Mouse (Mus musculus): Measurements from ENCODE around the gene Cxcl14.

DNA sequence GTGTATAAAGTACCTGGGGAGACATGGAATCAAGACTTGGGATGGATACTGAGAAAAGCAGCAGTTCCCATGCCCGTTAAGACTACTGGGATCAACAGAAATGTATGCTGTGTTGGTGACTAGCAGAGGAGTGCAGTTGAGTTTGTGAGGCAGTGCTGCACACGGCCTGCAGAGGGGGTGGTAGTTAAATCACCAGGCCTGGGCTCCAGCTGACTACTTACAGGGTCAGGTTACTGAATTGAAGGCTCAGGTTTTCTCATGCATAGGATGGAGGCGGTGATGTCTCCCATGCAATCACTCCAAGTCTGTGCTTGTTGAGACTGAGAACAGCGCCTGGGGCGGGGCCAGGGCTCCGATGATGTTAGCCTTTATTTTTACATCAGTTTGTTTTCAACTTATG, 31.4 kb upstream of the Cxcl14 start:
- TF ChIP-seq CTCF (IDR thresholded peaks at IDR 0.05), result peak; percentile 56
- no peak for TF ChIP-seq EP300 (IDR thresholded peaks at IDR 0.05)

Measured in lung, postnatal 0 days (tissue).